Mouse (Mus musculus): ENCODE measurements around the gene BC034090.

Gene BC034090

GRCm38 (mm10) chr1:155216313-155216712, 27.9 kb downstream of the BC034090 start:
- DNase-seq (ENCODE audit: low read depth, low spot score): no peak

DNA sequence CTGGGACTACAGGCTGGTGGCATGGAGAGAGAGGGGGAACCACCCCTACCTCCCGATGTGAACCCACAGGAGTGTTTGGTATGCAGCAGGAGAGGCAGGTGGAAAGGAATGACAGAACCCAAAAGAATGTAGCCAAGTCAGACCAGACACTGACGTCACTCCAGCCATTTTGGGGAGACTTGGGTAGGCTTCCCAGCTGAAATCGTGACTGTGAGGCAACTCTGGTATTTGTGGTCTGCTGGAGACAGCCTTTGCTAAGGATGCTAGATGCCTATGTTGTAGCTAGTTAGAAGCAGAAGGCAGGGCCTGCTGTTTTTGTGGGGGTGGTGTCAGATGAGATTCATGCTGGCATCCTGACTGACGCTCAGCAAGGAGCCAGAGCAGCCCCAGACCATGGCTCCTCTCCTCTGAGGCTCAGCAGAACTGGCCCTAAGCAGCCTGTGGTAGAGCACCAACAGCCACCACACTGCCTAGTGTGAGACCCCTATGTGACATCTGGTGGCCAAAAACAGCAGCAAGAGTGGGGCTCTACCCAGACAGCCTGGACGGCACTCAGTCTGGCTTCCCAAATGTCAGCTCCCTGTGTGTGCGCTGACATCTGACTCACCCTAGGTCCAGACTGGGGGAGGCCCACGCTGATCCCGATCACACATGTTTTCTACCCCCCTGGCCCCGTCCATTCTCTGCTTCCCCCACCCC, 29.0 kb downstream of the BC034090 start:
- DNase-seq (ENCODE audit: low read depth, low spot score): peak; percentile 36

DNA sequence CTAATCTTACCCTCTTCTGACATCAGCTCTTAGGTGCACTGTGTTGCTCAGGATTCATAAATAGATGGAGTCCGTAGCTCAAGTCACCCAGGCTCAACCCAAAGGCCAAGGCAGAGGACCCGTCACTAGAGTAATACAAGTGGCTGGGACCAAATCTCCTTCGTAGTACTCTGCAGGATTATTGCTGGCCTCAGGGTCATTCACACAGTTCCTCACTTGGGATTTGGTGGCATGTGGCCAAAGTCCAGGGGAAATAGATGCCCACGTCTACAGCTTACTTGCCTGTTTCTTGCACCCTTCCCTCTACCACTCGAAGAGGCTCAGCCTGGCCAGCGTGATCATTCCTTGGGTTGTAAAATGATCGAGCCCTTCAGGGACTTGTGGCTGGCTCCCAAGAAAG, 30.3 kb downstream of the BC034090 start:
- DNase-seq (ENCODE audit: low read depth, low spot score): no peak

DNA sequence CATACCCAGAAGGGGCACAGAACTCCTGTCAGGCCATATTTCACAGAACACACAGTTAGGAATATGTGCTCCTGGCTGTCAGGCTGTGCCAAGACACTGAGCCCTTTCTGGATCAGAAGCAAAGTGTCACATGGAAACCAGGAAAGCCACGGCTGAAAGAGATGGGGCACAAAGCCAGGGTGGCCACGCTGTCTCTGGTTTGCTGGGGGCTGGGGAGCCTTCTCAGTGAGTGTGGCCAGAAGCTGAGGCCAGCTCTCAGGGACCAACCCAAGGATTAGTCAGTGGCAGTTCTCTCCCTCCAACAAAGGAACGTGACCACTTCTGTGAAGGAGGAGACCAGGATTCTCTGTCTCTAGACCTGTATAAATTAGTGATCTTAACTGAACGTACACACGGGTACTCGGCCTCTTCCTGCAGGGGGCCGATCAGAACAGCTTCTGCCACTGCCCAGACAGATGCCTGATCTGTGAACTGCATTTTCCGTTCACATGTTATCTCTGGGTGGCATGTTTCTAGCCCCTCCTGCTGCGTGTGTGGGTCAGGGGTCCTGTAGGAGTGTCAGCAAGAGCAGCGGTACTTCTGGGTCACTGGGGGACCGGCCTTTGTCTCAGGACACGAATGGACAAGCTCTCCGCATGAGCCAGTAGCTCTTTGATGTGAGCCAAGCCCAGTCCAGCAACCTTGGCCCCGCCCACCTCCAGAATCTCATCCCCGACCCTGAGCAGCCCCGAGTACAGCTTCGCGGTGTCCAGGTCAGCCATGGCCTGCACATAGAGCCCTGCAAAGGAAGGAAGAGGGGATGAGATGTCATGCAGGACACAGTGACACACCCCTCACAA, 31.1 kb downstream of the BC034090 start:
- DNase-seq (ENCODE audit: low read depth, low spot score): no peak

- no peak for DNase-seq (ENCODE audit: low read depth, low spot score)
Observed at GRCm38 (mm10) chr1:155212493-155212892, 31.8 kb downstream of the BC034090 start.

- no peak for DNase-seq (ENCODE audit: low read depth, low spot score)
Observed at GRCm38 (mm10) chr1:155212081-155212480, 32.2 kb downstream of the BC034090 start.

DNA sequence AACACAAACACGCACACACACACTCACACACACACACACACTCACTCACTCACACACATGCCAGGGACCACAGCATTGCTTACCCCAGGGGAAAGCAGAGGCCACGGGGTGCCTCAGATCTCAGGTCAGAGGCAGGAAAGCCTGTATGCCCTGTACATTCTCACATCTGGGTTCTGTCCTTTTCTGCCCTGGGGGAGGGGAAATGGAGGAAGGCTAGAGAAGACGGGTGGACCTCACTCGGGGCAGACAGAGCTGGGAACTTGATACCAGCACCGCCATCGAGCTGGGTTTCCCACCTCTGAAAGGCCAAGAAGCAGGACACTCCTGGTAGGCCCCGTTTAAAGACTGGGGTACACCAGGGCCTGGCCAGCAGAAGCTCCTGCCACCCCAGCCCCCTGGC, 33.2 kb downstream of the BC034090 start:
- DNase-seq (ENCODE audit: low read depth, low spot score): no peak

DNA sequence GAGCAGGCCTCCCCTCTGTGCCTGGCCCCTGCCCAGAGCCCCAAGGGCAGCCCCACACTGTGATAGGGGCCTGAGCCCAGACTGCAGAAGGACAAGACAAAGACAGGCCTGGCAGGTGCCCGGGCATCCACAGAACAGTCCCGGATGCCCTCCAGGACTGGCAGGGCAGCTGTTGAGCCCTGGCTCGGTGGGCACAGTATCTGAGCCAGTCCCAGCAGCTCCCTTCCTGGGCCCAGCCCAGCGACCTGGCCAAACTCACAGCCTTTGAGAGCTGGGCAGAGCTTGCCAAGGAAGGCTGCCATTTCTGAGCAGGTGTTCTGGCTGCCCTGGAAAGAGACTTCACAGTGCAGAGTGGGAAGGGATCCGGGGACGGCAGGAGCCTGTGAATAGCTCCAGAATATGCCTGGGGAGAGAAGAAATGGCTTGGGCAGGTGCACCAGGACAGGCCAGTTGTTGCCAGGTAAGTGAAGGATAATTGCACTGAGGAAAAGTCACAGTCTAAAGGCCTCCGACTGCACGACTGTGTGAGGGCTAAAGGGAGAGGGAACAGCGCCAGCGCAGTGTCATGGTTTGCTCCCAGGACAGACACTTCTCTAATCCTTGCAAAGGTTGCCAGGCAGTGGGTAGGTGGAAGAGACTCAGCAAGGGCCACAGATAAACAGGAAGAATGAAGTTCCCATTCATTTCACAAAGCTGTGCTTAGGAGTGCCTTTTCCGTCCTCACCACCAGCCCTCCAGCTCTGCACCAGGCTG, 34.1 kb downstream of the BC034090 start:
- no peak for DNase-seq (ENCODE audit: low read depth, low spot score)

- no peak for DNase-seq (ENCODE audit: low read depth, low spot score)
Observed at GRCm38 (mm10) chr1:155207859-155208258, 36.4 kb downstream of the BC034090 start.

DNA sequence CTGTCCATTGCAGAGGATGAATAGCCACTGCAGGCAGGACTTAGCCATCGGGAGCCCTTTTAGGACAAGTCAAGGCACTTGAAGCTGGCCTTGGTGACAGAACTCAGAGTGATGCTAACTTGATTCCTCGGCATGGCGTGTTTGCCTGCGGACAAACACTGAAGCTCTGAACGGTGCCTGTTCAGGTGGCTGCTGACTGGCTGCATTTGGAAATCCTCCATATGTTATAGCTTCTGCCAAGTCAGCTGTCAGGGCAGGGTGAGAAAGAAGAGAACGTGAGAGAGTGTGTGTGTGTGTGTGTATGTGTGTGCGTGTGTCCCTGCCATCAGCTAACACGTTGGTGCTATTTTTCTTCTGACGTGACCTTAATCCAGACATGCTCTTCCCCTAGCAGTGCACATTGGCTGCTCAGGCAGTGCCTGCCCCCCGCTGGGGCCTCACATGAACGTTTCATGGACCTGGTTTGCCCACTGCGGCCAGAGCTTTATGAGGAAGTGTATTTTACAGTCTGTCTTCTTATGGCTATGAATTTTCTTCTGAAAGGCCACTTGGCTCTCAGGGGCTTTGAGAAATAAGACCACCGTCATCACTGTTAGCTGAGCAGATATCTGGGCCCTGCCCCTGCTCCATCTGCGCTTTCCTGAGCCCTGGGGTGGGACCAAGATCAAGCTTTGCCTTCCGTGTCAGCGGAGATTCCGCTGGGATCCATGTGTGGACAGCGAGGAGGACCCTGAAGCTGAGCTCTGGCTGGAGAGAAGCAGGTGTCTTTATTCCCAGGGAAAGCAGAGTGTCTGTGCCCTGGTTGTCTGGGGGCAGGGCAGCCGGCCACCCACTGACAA, 38.2 kb downstream of the BC034090 start:
- DNase-seq (ENCODE audit: low read depth, low spot score): no peak

GRCm38 (mm10) chr1:155205311-155205710, 38.9 kb downstream of the BC034090 start:
- no peak for DNase-seq (ENCODE audit: low read depth, low spot score)

DNA sequence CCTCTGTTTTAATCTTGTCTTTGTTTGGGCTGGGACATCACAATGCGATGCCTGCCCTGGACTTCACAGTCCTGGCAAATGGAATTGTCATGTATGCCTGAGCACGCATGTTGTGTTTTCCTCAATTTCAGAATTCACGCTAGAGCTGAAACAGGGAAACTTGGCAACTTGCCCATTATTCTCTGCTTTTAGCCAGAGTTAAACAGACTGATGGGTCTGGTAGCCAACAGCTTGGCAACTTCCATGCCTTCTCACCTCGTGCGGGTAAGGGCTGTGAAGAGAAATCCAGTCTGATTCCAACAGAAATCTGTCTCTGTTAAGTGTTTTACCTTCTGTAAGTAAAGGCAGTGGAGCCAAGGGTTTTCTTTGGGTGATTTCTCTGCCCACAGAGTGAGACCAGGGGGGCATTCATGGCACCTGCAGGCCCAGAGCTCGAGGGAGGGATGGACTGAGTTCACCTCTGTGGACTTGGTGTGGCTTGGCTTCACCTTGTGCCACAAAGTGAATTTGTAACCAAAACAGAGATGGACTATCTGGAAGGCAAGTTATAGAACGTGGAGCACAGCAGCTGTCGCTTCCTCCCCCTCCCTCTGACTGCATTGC, 39.6 kb downstream of the BC034090 start:
- DNase-seq (ENCODE audit: low read depth, low spot score): no peak

GRCm38 (mm10) chr1:155203954-155204353, 40.3 kb downstream of the BC034090 start:
- DNase-seq (ENCODE audit: low read depth, low spot score): no peak

GRCm38 (mm10) chr1:155203101-155203500, 41.1 kb downstream of the BC034090 start:
- no peak for DNase-seq (ENCODE audit: low read depth, low spot score)

GRCm38 (mm10) chr1:155202472-155202871, 41.8 kb downstream of the BC034090 start:
- no peak for DNase-seq (ENCODE audit: low read depth, low spot score)

- DNase-seq (ENCODE audit: low read depth, low spot score): no peak
Observed at GRCm38 (mm10) chr1:155201914-155202313, 42.3 kb downstream of the BC034090 start.

- DNase-seq (ENCODE audit: low read depth, low spot score): peak; percentile 71
Observed at GRCm38 (mm10) chr1:155201373-155201879, 42.8 kb downstream of the BC034090 start.

DNA sequence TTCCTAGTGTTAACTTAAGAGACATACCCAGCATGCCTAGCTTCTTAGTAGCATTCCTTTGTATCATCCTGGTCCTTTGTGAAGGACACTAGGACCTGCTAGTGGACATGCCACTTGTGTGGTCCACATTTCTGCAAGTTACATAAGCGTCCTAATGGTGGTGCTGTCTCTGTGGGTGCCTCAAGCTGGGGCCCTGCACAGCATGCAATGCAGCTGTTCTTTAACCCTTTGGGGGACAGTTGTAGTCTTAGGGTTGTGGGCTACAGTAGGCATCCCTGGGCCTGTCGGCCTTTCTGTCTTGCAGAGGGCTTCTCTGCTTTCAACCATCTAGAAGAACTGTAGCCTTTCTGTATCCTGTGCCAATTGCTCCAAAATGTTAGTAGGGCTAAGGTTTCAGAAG, 43.3 kb downstream of the BC034090 start:
- DNase-seq (ENCODE audit: low read depth, low spot score): no peak

DNA sequence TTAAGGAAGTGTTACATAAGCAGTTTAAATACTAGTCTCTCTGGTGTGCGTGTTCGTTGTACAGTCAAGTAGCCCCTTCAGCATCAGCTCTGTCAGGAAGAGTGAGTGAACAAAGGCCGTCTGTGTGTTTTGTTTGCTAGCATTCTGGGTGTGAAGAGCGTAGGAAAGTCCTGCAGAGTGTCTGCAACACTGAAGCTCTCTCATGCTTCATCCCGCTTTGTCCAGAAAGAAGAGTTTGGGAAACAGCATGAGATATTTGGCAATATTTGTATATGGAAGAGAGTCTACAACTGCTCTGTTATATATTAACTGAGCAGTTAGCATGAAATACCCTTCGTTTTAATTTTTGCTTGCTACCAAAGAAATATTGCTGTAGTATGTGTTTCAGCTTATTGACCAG, 44.7 kb downstream of the BC034090 start:
- no peak for DNase-seq (ENCODE audit: low read depth, low spot score)

- no peak for DNase-seq (ENCODE audit: low read depth, low spot score)
Observed at GRCm38 (mm10) chr1:155196691-155197090, 47.6 kb downstream of the BC034090 start.
